Mouse (Mus musculus) gonadal fat pad, adult 2 months (tissue): ENCODE results near the gene Dynll1. TPM values are rescaled to one million over a fixed set of nuclear protein-coding genes. Genes with fewer than 3 reads are reported as not detected.

Source experiments
- DNase-seq: peaks from one replicate; pipeline ENCODE4 v3.0.0-alpha.2; 2012; ENCODE audit warnings: low read depth
- polyA plus RNA-seq: library from polyadenylated mRNA; depleted of rRNA; stranded (reverse); fragments of >200 nt; gene quantifications from 2 replicates; pipeline ENCODE4 v1.2.3, GENCODE M21; 2012; rRNA removed

Dynll1 gene
- 125 and 204 TPM in 2 replicates for polyA plus RNA-seq

- no peak for DNase-seq
Measured at GRCm38 (mm10) chr5:115300792-115301614, at the start of gene Dynll1. TSS of gene Dynll1 (minus strand) at chr5:115300999.

GRCm38 (mm10) chr5:115349225-115349555, 48.4 kb upstream of the Dynll1 start:
- no peak for DNase-seq

- DNase-seq: peak; percentile 67
Measured at GRCm38 (mm10) chr5:115348546-115349224, 47.9 kb upstream of the Dynll1 start, which contains the start of gene Cox6a1. TSS of gene Cox6a1 (minus strand) at chr5:115348981.

- no peak for DNase-seq
Measured at GRCm38 (mm10) chr5:115347564-115347963, 46.8 kb upstream of the Dynll1 start.

GRCm38 (mm10) chr5:115341314-115342165, 40.7 kb upstream of the Dynll1 start:
- DNase-seq: no peak

GRCm38 (mm10) chr5:115340577-115341313, 39.9 kb upstream of the Dynll1 start, which contains the start of the genes Gatc and Triap1:
TSS of gene Gatc (minus strand) at chr5:115341178.
TSS of gene Triap1 (plus strand) at chr5:115341225.
- no peak for DNase-seq

GRCm38 (mm10) chr5:115340007-115340406, 39.2 kb upstream of the Dynll1 start:
- DNase-seq: no peak

GRCm38 (mm10) chr5:115333626-115334025, 32.8 kb upstream of the Dynll1 start:
- DNase-seq: no peak

GRCm38 (mm10) chr5:115330955-115331354, 30.2 kb upstream of the Dynll1 start:
- DNase-seq: no peak

GRCm38 (mm10) chr5:115327610-115328548, 27.1 kb upstream of the Dynll1 start:
- no peak for DNase-seq

GRCm38 (mm10) chr5:115326875-115327609, 26.2 kb upstream of the Dynll1 start, which contains the start of gene Srsf9:
TSS of gene Srsf9 (plus strand) at chr5:115327177.
- DNase-seq: no peak

- DNase-seq: no peak
Measured at GRCm38 (mm10) chr5:115326256-115326831, 25.5 kb upstream of the Dynll1 start.

- no peak for DNase-seq
Measured at GRCm38 (mm10) chr5:115319004-115319940, 18.5 kb upstream of the Dynll1 start.

GRCm38 (mm10) chr5:115317645-115318328, 17.0 kb upstream of the Dynll1 start:
- DNase-seq: no peak

- DNase-seq: no peak
Measured at GRCm38 (mm10) chr5:115316968-115317644, 16.3 kb upstream of the Dynll1 start.

- DNase-seq: no peak
Measured at GRCm38 (mm10) chr5:115313668-115313943, 12.8 kb upstream of the Dynll1 start.
